Mouse (Mus musculus) heart, embryonic 16.5 days (tissue): ENCODE measurements around the gene Gabrq. TPM values are rescaled to one million over a fixed set of nuclear protein-coding genes. Genes with fewer than 3 reads are reported as not detected.

Source experiments
- ATAC-seq: fragments of 200-750 bp; cut with Nextera tagmentation; replicated peaks from 2 replicates; pipeline ENCODE4 v1.8.0; 2017; ENCODE audit warnings: moderate number of reproducible peaks; ENCODE audit not compliant: insufficient read depth, low FRiP score; ENCODE audit errors: extremely low read depth
- H3K27ac ChIP-seq: fragments of 300-500 bp; sonication (generic); 2 replicates; pipeline ENCODE4 v1.5.1; 2014; ENCODE audit warnings: mild to moderate bottlenecking, low read length, control low read depth, moderate library complexity
- H3K27me3 ChIP-seq: fragments of 300-500 bp; sonication (generic); 2 replicates; pipeline ENCODE4 v1.6.1; 2014; ENCODE audit warnings: low read length, mixed read lengths; ENCODE audit not compliant: control insufficient read depth, insufficient read depth
- H3K36me3 ChIP-seq: fragments of 300-500 bp; sonication (generic); 2 replicates; pipeline ENCODE4 v1.6.1; 2014; ENCODE audit not compliant: control insufficient read depth, insufficient read depth
- H3K4me1 ChIP-seq: fragments of 300-500 bp; sonication (generic); 2 replicates; pipeline ENCODE4 v1.6.1; 2014; ENCODE audit warnings: low read length, mixed read lengths; ENCODE audit not compliant: control insufficient read depth, insufficient read depth
- H3K4me2 ChIP-seq: fragments of 300-500 bp; sonication (generic); 2 replicates; pipeline ENCODE4 v1.6.1; 2014; ENCODE audit warnings: low read depth, mild to moderate bottlenecking, control low read depth, low read length
- H3K4me3 ChIP-seq: fragments of 300-500 bp; sonication (generic); 2 replicates; pipeline ENCODE4 v1.5.1; 2014; ENCODE audit warnings: mild to moderate bottlenecking, control low read depth, low read length
- H3K9ac ChIP-seq: fragments of 300-500 bp; sonication (generic); 2 replicates; pipeline ENCODE4 v1.6.1; 2014; ENCODE audit warnings: low read length, control low read depth
- H3K9me3 ChIP-seq: fragments of 300-500 bp; sonication (generic); replicated peaks from 2 replicates; pipeline ENCODE4 v1.6.1; 2016; ENCODE audit warnings: low read length; ENCODE audit not compliant: control insufficient read depth
- WGBS: fragments of 180-500 bp; shearing (Covaris S2); extraction: QIAGEN DNeasy Blood & Tissue Kit; methylation state at CpG from one replicate; pipeline ENCODE4 v1.1.7; 2014; 5-methylcytosine and 5-hydroxymethylcytosine counted together
- polyA plus RNA-seq: library from polyadenylated mRNA; unstranded; fragments of >200 nt; fragmentation: Nextera tagmentation; extraction: Ambion mirVana; gene quantifications from 2 replicates; pipeline ENCODE4 v1.2.1, GENCODE M21; 2015

The Gabrq gene
- polyA plus RNA-seq, result 0.11 and 0.12 TPM in 2 replicates

- WGBS, result 24% methylated on average over 37 of the region's 43 CpGs
- no peak; the same call in 1 of the 2 replicates for ATAC-seq
- no peak within 1 kb of the TSS for H3K9ac ChIP-seq
- peak within 1 kb of the TSS; percentile 44 for H3K4me3 ChIP-seq
- H3K27me3 ChIP-seq, result peaks cover 14% of the 10 kb centered on the region
- no peak within 1 kb of the TSS for H3K27ac ChIP-seq
- no peaks in the 10 kb centered on the region for H3K36me3 ChIP-seq
- peaks cover 2% of the 10 kb centered on the region; the same call in 1 of the 2 replicates for H3K4me1 ChIP-seq
- H3K9me3 ChIP-seq, result no peaks in the 10 kb centered on the region
- peak within 1 kb of the TSS; percentile 67 for H3K4me2 ChIP-seq
These were observed at the start of gene Gabrq for GRCm38 (mm10) chrX:72824776-72825588. Gabrq (plus strand) TSS chrX:72825178.

GRCm38 (mm10) chrX:72788773-72789557, 36.0 kb upstream of the Gabrq start:
- Histone ChIP-seq H3K9ac (no peak overlapping the region), H3K4me1 (no peaks in the 10 kb centered on the region), H3K27me3 (no peaks in the 10 kb centered on the region), H3K4me3 (no peak overlapping the region), H3K9me3 (no peaks in the 10 kb centered on the region), H3K4me2 (no peak overlapping the region), H3K27ac (no peak overlapping the region), H3K36me3 (no peaks in the 10 kb centered on the region)
- ATAC-seq, result no peak
- WGBS, result 27% methylated on average over 1 of the region's 1 CpGs

- Histone ChIP-seq H3K27ac (no peak overlapping the region), H3K4me3 (no peak overlapping the region), H3K27me3 (no peaks in the 10 kb centered on the region), H3K36me3 (no peaks in the 10 kb centered on the region), H3K9ac (no peak overlapping the region), H3K4me1 (no peaks in the 10 kb centered on the region), H3K4me2 (no peak overlapping the region), H3K9me3 (no peaks in the 10 kb centered on the region)
- no peak for ATAC-seq
These were observed 35.5 kb upstream of the Gabrq start for GRCm38 (mm10) chrX:72789558-72789871.

GRCm38 (mm10) chrX:72819594-72819993, 5.4 kb upstream of the Gabrq start:
- Histone ChIP-seq H3K36me3 (no peaks in the 10 kb centered on the region), H3K9me3 (no peaks in the 10 kb centered on the region), H3K9ac (no peak overlapping the region), H3K4me3 (no peak overlapping the region), H3K4me2 (no peak overlapping the region), H3K27ac (no peak overlapping the region), H3K4me1 (no peaks in the 10 kb centered on the region), H3K27me3 (peaks cover 6% of the 10 kb centered on the region; the same call in 1 of the 2 replicates)
- ATAC-seq, result no peak
- 6% methylated on average over 5 of the region's 5 CpGs for WGBS

GRCm38 (mm10) chrX:72823310-72823709, 1.7 kb upstream of the Gabrq start:
- Histone ChIP-seq H3K27ac (no peak overlapping the region), H3K4me1 (peaks cover 2% of the 10 kb centered on the region; the same call in 1 of the 2 replicates), H3K9ac (no peak overlapping the region), H3K4me2 (no peak overlapping the region), H3K4me3 (no peak overlapping the region), H3K9me3 (no peaks in the 10 kb centered on the region), H3K36me3 (no peaks in the 10 kb centered on the region), H3K27me3 (peaks cover 14% of the 10 kb centered on the region)
- no peak for ATAC-seq
- WGBS, result 67% methylated on average over 2 of the region's 2 CpGs

- peaks cover 14% of the 10 kb centered on the region for H3K27me3 ChIP-seq
- no peak overlapping the region for H3K9ac ChIP-seq
- H3K4me1 ChIP-seq, result peaks cover 2% of the 10 kb centered on the region; the same call in 1 of the 2 replicates
- 41% methylated on average over 7 of the region's 7 CpGs for WGBS
- H3K36me3 ChIP-seq, result no peaks in the 10 kb centered on the region
- peak overlapping the region; percentile 44 for H3K4me3 ChIP-seq
- no peak overlapping the region for H3K27ac ChIP-seq
- no peaks in the 10 kb centered on the region for H3K9me3 ChIP-seq
- no peak for ATAC-seq
- H3K4me2 ChIP-seq, result peak overlapping the region; percentile 67
These were observed 569 bp downstream of the Gabrq start for GRCm38 (mm10) chrX:72825589-72825905.

Other genes starting within 250 kb of the Gabrq start
- gene Gabra3, start 168.3 kb upstream of the Gabrq start, polyA plus RNA-seq, result 1.2 and 1.4 TPM in 2 replicates
- 57.8 and 58.4 TPM in 2 replicates for gene Cetn2, start 93.2 kb downstream of the Gabrq start, polyA plus RNA-seq
- 14.2 and 15.1 TPM in 2 replicates for gene Nsdhl, start 93.4 kb downstream of the Gabrq start, polyA plus RNA-seq
- 3.3 and 3.6 TPM in 2 replicates for gene Zfp185, start 162.2 kb downstream of the Gabrq start, polyA plus RNA-seq
- not detected in 2 replicates for gene Pnma5, start 211.9 kb downstream of the Gabrq start, polyA plus RNA-seq
- gene Pnma3, start 239.6 kb downstream of the Gabrq start, polyA plus RNA-seq, result not detected in 2 replicates